Mouse (Mus musculus) ES-Bruce4 (cell line): ENCODE data around the gene Sept11. TPM values are rescaled to one million over a fixed set of nuclear protein-coding genes. Genes with fewer than 3 reads are reported as not detected.

Source experiments
- H3K27ac ChIP-seq: 2 replicates; pipeline ENCODE4 v1.5.1; 2012; ENCODE audit warnings: low read length, inconsistent platforms; ENCODE audit not compliant: insufficient read depth
- H3K27me3 ChIP-seq: 2 replicates; pipeline ENCODE4 v1.6.1; 2012; ENCODE audit warnings: mild to moderate bottlenecking, low read length, inconsistent platforms; ENCODE audit not compliant: control insufficient read depth, poor library complexity, insufficient read depth, severe bottlenecking
- H3K36me3 ChIP-seq: 2 replicates; pipeline ENCODE4 v1.6.1; 2012; ENCODE audit warnings: inconsistent platforms, mild to moderate bottlenecking, low read length, moderate library complexity; ENCODE audit not compliant: control insufficient read depth, poor library complexity, insufficient read depth, severe bottlenecking
- H3K4me1 ChIP-seq: one replicate; pipeline ENCODE4 v1.8.1; 2011; ENCODE audit warnings: low read length; ENCODE audit not compliant: control insufficient read depth, insufficient read depth
- H3K4me3 ChIP-seq: 2 replicates; pipeline ENCODE4 v1.5.1; 2011; ENCODE audit warnings: low read depth, mild to moderate bottlenecking, low read length
- H3K9ac ChIP-seq: 2 replicates; pipeline ENCODE4 v1.6.1; 2012; ENCODE audit warnings: low read depth, mild to moderate bottlenecking, inconsistent platforms; ENCODE audit not compliant: poor library complexity, severe bottlenecking
- H3K9me3 ChIP-seq: replicated peaks from 2 replicates; pipeline ENCODE4 v1.6.1; 2012; ENCODE audit warnings: mild to moderate bottlenecking, low read length, inconsistent platforms; ENCODE audit not compliant: control insufficient read depth, poor library complexity, insufficient read depth, severe bottlenecking
- CTCF ChIP-seq: IDR thresholded peaks from one replicate; pipeline ENCODE4 v1.8.1; 2011; ENCODE audit warnings: low read depth, low read length
- EP300 ChIP-seq: IDR thresholded peaks from 2 replicates; pipeline ENCODE4 v1.6.1; 2011; ENCODE audit warnings: low read depth, low read length; ENCODE audit not compliant: insufficient read depth
- POLR2A ChIP-seq: IDR thresholded peaks from one replicate; pipeline ENCODE4 v1.8.1; 2011; ENCODE audit warnings: low read length; ENCODE audit not compliant: insufficient read depth
- polyA plus RNA-seq: library from polyadenylated mRNA; stranded (reverse); fragments of >200 nt; gene quantifications from 2 replicates; pipeline ENCODE4 v1.2.4, GENCODE M21; 2011; ENCODE audit warnings: low read depth; ENCODE audit not compliant: missing spikeins, insufficient read depth, insufficient read length

Gene Sept11
- polyA plus RNA-seq, 1 experiment, result 194 TPM

- no peak for TF ChIP-seq EP300
- TF ChIP-seq POLR2A, result no peak
- TF ChIP-seq CTCF, result no peak
- Histone ChIP-seq H3K36me3 (peaks cover 14% of the 10 kb centered on the region), H3K27me3 (no peaks in the 10 kb centered on the region), H3K9me3 (no peaks in the 10 kb centered on the region), H3K27ac (no peak overlapping the region), H3K9ac (peak overlapping the region; percentile 98), H3K4me3 (peak overlapping the region; percentile 98), H3K4me1 (no peaks in the 10 kb centered on the region)
Observed at GRCm38 (mm10) chr5:93205371-93206108, 112.3 kb downstream of the Sept11 start.

- Histone ChIP-seq H3K27me3 (no peaks in the 10 kb centered on the region), H3K4me1 (no peaks in the 10 kb centered on the region), H3K36me3 (peaks cover 8% of the 10 kb centered on the region), H3K9me3 (no peaks in the 10 kb centered on the region), H3K27ac (peak within 1 kb of the TSS; percentile 86; the same call in 1 of the 2 replicates), H3K4me3 (peak within 1 kb of the TSS; percentile 98), H3K9ac (peak within 1 kb of the TSS; percentile 98)
- peak; percentile 60 for TF ChIP-seq POLR2A
- no peak for TF ChIP-seq CTCF
- peak; percentile 66; the same call in 1 of the 2 replicates for TF ChIP-seq EP300
Observed at GRCm38 (mm10) chr5:93206109-93207005, 113.1 kb downstream of the Sept11 start, which contains the start of the genes Ccni and 2010109A12Rik. Ccni (minus strand) TSS chr5:93206495. 2010109A12Rik (plus strand) TSS chr5:93206518.

GRCm38 (mm10) chr5:93207006-93207348 is 113.7 kb downstream of the Sept11 start:
- no peaks in the 10 kb centered on the region for H3K9me3 ChIP-seq
- H3K4me1 ChIP-seq, result no peaks in the 10 kb centered on the region
- H3K27ac ChIP-seq, result 0 out of 2 replicates have a peak overlapping the region, but pooled peaks have one; percentile 49
- H3K9ac ChIP-seq, result peak overlapping the region; percentile 98
- H3K27me3 ChIP-seq, result no peaks in the 10 kb centered on the region
- peak overlapping the region; percentile 47; the same call in 1 of the 2 replicates for H3K4me3 ChIP-seq
- TF ChIP-seq CTCF, result no peak
- TF ChIP-seq EP300, result no peak
- TF ChIP-seq POLR2A, result no peak
- H3K36me3 ChIP-seq, result peaks cover 3% of the 10 kb centered on the region

GRCm38 (mm10) chr5:93207555-93207954 is 114.3 kb downstream of the Sept11 start:
- Histone ChIP-seq H3K27ac (no peak overlapping the region), H3K9ac (no peak overlapping the region), H3K9me3 (no peaks in the 10 kb centered on the region), H3K27me3 (no peaks in the 10 kb centered on the region), H3K4me1 (no peaks in the 10 kb centered on the region), H3K36me3 (no peaks in the 10 kb centered on the region), H3K4me3 (no peak overlapping the region)
- TF ChIP-seq EP300 (no peak), POLR2A (no peak), CTCF (no peak)

- H3K4me1 ChIP-seq, result no peaks in the 10 kb centered on the region
- H3K4me3 ChIP-seq, result no peak overlapping the region
- no peaks in the 10 kb centered on the region; the same call in none of the 2 replicates for H3K27me3 ChIP-seq
- H3K9ac ChIP-seq, result no peak overlapping the region
- TF ChIP-seq POLR2A (no peak), EP300 (no peak), CTCF (no peak)
- no peaks in the 10 kb centered on the region for H3K9me3 ChIP-seq
- H3K36me3 ChIP-seq, result no peaks in the 10 kb centered on the region
- H3K27ac ChIP-seq, result no peak overlapping the region
Observed at GRCm38 (mm10) chr5:93218375-93218774, 125.1 kb downstream of the Sept11 start.
